Mouse (Mus musculus) liver, adult 2 months (tissue): Measurements from ENCODE around the gene Syngap1. TPM values are rescaled to one million over a fixed set of nuclear protein-coding genes. Genes with fewer than 3 reads are reported as not detected.
"Not testable (repeated sequence)": the region's sequence is repeated elsewhere in the genome, so short reads cannot be mapped to it uniquely, and the experiment has no call there.

ENCODE experiments used
- DNase-seq: peaks from one replicate; pipeline ENCODE4 v3.0.0-alpha.2; 2011; ENCODE audit warnings: low read depth, low spot score; ENCODE audit errors: extremely low read depth
- H3K27ac ChIP-seq: fragments of 200-500 bp; replicated peaks from 2 replicates; pipeline ENCODE4 v1.5.1; 2012; ENCODE audit warnings: low read depth, mild to moderate bottlenecking, control low read depth, inconsistent platforms, low read length; ENCODE audit not compliant: insufficient read depth
- H3K27me3 ChIP-seq: fragments of 200-500 bp; 2 replicates; pipeline ENCODE4 v1.6.1; 2012; ENCODE audit warnings: mild to moderate bottlenecking, moderate library complexity, low read length, inconsistent platforms; ENCODE audit not compliant: control insufficient read depth, insufficient read depth
- H3K36me3 ChIP-seq: fragments of 200-500 bp; 2 replicates; pipeline ENCODE4 v1.6.1; 2012; ENCODE audit warnings: low read length, inconsistent platforms; ENCODE audit not compliant: control insufficient read depth, insufficient read depth
- H3K4me1 ChIP-seq: fragments of 200-500 bp; 2 replicates; pipeline ENCODE4 v1.6.1; 2011; ENCODE audit warnings: low read length; ENCODE audit not compliant: control insufficient read depth, insufficient read depth
- H3K4me3 ChIP-seq: fragments of 200-500 bp; 2 replicates; pipeline ENCODE4 v1.5.1; 2011; ENCODE audit warnings: low read depth, mild to moderate bottlenecking, control low read depth, low read length, moderate library complexity; ENCODE audit not compliant: insufficient read depth
- H3K79me2 ChIP-seq: fragments of 200-500 bp; 2 replicates; pipeline ENCODE4 v1.6.1; 2012; ENCODE audit warnings: inconsistent platforms, mild to moderate bottlenecking, low read length, moderate library complexity; ENCODE audit not compliant: control insufficient read depth, insufficient read depth
- H3K9ac ChIP-seq: fragments of 200-500 bp; 2 replicates; pipeline ENCODE4 v1.6.1; 2012; ENCODE audit warnings: low read depth, mild to moderate bottlenecking, control low read depth, inconsistent platforms, low read length
- CTCF ChIP-seq: fragments of 200-500 bp; IDR thresholded peaks from 2 replicates; pipeline ENCODE4 v1.5.1; 2011; ENCODE audit warnings: low read depth, low read length, control low read depth
- POLR2A ChIP-seq: fragments of 200-500 bp; IDR thresholded peaks from 2 replicates; pipeline ENCODE4 v1.6.1; 2011; ENCODE audit warnings: low read length, control low read depth; ENCODE audit not compliant: insufficient read depth; ENCODE audit errors: extremely low read depth
- WGBS: fragments of 180-500 bp; shearing (Covaris S2); methylation state at CpG from one replicate; pipeline ENCODE4 v1.1.7; 2018; 5-methylcytosine and 5-hydroxymethylcytosine counted together
- polyA plus RNA-seq: library from polyadenylated mRNA; depleted of rRNA; stranded (reverse); fragments of >200 nt; gene quantifications from 2 replicates; pipeline ENCODE4 v1.2.3, GENCODE M21; 2012
- total RNA-seq: library from RNA; depleted of rRNA; stranded (reverse); fragments of >200 nt; gene quantifications from 2 replicates; pipeline ENCODE4 v1.2.3, GENCODE M21; 2014

Gene Syngap1
- total and polyA plus RNA-seq, 2 experiments = 0.92 to 2.3 TPM

DNA sequence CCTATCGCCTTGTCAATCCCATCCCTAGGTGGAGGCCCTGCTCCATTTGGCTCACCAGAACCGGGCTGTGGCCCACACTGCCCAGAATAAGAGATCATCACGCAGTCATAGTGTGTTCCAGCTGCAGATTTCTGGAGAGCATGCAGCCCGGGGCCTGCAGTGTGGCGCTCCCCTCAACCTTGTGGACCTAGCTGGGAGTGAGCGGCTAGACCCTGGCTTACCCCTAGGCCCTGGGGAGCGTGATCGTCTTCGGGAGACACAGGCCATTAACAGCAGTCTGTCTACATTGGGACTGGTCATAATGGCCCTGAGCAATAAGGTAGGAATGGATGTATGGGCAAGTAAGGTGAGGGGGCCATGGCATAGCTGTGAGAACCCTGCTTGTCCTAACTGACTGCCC is 15.6 kb upstream of the Syngap1 start:
- not testable (repeated sequence) for H3K27me3 ChIP-seq, H3K79me2 ChIP-seq, H3K27ac ChIP-seq, H3K4me1 ChIP-seq, H3K9ac ChIP-seq, H3K4me3 ChIP-seq, DNase-seq, H3K36me3 ChIP-seq
- WGBS = 97% methylated on average over 9 of the region's 9 CpGs

DNA sequence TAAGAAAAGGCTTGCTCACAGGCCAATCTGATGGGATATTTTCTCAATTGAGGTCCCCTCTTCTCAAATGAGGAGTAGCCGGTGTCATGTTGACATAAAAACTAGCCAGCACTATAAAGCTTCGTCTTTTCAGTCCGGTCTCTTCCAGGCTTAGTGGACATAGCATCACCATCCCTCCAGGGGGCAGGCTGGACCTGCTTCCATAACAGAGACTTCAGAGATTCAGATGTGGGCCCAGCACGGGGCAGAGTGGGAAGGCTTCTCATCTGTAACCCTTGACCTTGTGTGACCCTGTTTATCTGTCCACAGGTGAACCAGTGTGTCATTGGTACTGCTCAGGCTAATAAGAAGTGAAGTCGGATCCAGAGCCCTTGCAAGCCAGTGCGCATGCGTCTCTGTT is 9.3 kb upstream of the Syngap1 start:
- H3K27ac ChIP-seq, H3K36me3 ChIP-seq, H3K9ac ChIP-seq, H3K27me3 ChIP-seq, H3K4me3 ChIP-seq, H3K4me1 ChIP-seq, H3K79me2 ChIP-seq: not testable (repeated sequence)
- WGBS = 39% methylated on average over 7 of the region's 7 CpGs
- peak; percentile 77 for TF ChIP-seq CTCF
- peak; percentile 71 for DNase-seq

DNA sequence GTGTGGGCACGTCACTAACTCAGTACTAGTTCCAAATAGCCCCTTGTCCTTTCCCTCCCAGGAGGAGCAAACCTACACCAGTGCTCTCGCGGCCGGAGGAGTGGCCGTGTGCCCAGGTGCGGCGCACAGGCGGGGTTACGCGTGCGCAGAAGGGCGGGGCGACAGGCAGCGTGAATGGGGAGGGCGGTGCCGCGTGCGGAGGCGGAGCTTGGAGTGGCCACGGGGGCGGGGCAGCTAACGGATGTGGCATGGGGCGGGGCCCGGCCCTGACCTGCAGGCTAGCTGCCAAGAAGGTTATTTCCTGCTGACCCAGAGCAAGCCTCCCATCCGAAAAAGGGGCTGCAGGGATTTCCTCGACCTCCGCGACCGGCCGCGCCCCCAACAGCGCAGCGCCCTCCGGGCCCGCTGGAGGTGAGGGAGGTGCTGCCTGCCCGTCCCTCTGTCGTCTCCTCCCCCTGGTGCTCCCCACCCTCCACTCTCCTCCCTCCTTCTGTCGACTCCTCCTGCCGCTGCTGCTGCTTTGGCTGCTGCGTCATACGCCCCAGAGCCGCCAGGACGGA is 8.1 kb upstream of the Syngap1 start, which contains the start of gene Phf1:
Gene Phf1 (plus strand): TSS at position 214 of the 560 bp plus-strand sequence.
- H3K4me3 ChIP-seq = peak within 1 kb of the TSS; percentile 82
- WGBS = under 1% methylated on average over 41 of the region's 43 CpGs
- DNase-seq = peak; percentile 79
- H3K27me3 ChIP-seq = no peaks in the 10 kb centered on the region
- peaks cover 8% of the 10 kb centered on the region for H3K4me1 ChIP-seq
- H3K27ac ChIP-seq = peak within 1 kb of the TSS; percentile 84
- H3K9ac ChIP-seq = peak within 1 kb of the TSS; percentile 91
- TF ChIP-seq POLR2A (peak; percentile 83), CTCF (no peak)
- peaks cover 9% of the 10 kb centered on the region for H3K79me2 ChIP-seq
- H3K36me3 ChIP-seq = no peaks in the 10 kb centered on the region

DNA sequence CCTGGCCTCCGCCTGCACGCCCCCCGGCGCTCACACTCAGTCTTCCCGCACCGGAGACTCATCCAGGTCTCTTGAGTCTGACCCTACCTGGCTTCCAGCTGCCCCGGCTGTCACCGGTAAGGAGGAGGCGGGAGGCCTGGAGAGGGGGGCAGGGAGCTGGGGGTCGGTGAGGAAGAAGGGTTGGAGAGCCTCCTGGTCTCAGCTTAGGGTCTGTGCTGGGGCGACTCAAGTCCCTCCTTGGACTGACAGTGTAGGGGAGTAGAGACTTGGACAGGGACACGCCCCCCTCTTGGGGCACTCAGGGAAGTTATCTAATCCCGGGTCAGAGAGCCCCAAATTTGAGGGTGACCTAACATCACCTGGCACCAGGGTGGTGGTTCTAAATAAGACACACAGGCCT is 7.6 kb upstream of the Syngap1 start:
- Histone ChIP-seq H3K79me2 (peaks cover 9% of the 10 kb centered on the region), H3K9ac (peak overlapping the region; percentile 91), H3K36me3 (no peaks in the 10 kb centered on the region), H3K4me1 (peaks cover 13% of the 10 kb centered on the region), H3K4me3 (peak overlapping the region; percentile 82), H3K27ac (peak overlapping the region; percentile 84), H3K27me3 (no peaks in the 10 kb centered on the region)
- WGBS = 3% methylated on average over 13 of the region's 13 CpGs
- no peak for DNase-seq
- TF ChIP-seq POLR2A = no peak
- no peak for TF ChIP-seq CTCF

DNA sequence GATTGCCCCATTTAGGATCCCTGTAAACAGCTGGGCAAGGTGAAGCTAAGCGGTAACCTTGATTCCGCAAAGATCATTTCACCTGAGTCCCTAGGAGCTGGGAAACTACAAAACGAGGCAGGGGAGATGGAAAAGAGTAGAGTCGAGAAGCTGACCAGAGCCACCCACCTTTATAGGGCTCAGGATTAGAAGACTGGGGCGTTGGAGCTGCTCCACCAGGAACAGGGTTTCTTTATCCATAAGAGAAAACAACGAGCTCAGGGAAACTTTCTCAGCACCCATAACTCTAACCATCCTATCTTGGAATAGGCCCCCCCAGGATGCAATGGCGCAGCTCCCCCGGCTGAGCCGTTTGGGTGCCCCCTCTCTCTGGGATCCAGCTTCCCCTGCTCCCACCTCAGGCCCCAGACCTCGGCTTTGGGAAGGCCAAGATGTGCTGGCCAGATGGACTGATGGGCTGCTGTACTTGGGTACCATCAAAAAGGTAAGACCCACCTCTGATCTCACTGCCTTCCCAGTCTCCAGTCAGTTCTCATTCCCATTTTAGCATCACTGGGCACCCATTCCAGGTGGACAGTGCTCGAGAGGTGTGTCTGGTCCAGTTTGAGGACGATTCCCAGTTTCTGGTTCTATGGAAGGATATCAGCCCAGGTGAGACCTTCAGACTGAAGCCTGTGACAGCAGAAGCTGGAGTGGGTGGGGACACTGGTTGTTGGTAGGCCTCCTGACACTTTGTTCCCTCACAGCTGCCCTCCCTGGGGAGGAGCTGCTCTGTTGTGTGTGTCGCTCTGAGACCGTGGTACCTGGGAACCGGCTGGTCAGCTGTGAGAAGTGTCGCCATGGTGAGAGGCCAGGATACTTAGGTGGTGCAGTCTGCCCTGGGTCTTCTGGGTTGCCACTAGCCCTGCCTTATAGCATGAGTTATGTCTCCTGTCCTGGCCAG is 6.9 kb upstream of the Syngap1 start:
- 76% methylated on average over 16 of the region's 16 CpGs for WGBS
- Histone ChIP-seq H3K4me3 (peak overlapping the region; percentile 82), H3K4me1 (peaks cover 13% of the 10 kb centered on the region), H3K27ac (no peak overlapping the region), H3K79me2 (peaks cover 9% of the 10 kb centered on the region), H3K36me3 (no peaks in the 10 kb centered on the region), H3K27me3 (no peaks in the 10 kb centered on the region), H3K9ac (peak overlapping the region; percentile 91)
- DNase-seq = no peak
- TF ChIP-seq POLR2A (no peak), CTCF (no peak)

DNA sequence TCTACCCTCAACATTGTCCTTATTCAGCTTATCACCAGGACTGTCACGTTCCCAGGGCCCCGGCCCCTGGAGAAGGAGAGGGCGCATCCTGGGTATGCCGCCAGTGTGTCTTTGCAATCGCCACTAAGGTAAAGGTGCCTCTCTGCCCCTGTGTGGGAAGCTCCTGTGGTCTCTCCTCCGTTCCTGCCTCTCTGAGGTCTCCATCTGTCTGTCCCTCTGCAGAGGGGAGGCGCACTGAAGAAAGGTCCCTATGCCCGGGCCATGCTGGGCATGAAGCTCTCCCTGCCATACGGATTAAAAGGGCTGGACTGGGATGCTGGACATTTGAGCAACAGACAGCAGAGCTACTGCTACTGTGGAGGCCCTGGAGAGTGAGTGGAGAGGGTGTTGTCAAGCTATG is 6.0 kb upstream of the Syngap1 start:
- DNase-seq = no peak
- no peak overlapping the region for H3K9ac ChIP-seq
- peaks cover 9% of the 10 kb centered on the region for H3K79me2 ChIP-seq
- no peak overlapping the region for H3K4me3 ChIP-seq
- H3K36me3 ChIP-seq = no peaks in the 10 kb centered on the region
- peaks cover 15% of the 10 kb centered on the region for H3K4me1 ChIP-seq
- H3K27me3 ChIP-seq = no peaks in the 10 kb centered on the region
- no peak overlapping the region for H3K27ac ChIP-seq
- TF ChIP-seq CTCF (no peak), POLR2A (no peak)
- 94% methylated on average over 9 of the region's 9 CpGs for WGBS
